Mouse (Mus musculus): ENCODE results near the gene Kcnb1.

Kcnb1 gene

DNA sequence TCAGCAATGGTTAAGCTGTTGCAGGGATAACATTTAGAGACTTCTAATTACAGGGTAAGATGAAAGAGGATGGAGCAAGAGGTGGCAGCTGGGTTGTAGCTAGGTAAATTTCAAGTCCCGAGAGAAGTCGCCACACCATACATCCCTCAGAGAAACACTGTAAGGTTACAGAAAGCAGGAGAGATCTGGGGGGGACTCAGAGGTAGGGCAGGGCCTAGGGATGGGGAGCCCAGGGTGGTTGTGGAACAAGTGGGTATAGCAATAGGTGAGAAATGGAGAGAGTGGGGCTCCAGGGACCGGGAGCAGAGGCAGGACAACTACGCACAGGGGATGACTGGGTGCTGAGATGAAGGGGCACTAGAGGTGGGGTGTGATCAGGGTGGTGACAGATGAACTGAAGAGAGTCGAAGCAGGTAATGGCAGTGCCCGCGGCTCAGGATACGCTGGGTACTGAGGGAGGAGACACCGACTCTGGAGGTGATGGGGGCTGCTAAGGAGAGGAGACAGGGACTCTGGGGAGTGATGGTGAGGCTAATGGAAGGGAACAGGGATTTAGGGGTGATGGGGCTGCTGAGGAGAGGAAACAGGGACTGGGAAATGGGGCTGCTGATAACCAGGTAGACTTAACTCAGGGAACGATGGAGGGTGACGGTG, 128.4 kb downstream of the Kcnb1 start:
- in situ Hi-C loops (cut with MboI) = no loop called here

DNA sequence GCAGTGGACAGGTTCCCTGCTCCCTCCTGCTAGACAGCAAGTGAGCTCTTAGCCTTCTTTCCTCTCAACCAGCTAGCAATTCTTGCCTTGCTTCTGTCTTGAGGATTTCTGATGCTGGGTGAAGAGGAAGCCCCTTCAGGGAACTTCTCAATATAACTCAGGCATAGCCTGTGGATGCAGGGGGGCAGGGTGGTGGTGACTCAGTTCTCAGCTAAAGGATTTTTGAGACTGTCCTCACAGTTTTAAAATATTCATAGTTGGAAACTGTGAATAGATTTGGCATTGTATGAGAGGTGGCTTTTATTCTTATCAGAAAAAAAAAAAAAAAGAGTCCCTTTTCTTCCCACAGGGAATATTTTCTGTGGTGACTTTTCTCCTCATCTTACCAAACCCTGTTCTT, 129.2 kb downstream of the Kcnb1 start:
- in situ Hi-C loops (cut with MboI) = no loop called here

- in situ Hi-C loops (cut with MboI) = no loop called here
Measured at GRCm38 (mm10) chr2:167060360-167060759, 129.6 kb downstream of the Kcnb1 start.

- in situ Hi-C loops (cut with MboI) = no loop called here
Measured at GRCm38 (mm10) chr2:167059960-167060359, 130.0 kb downstream of the Kcnb1 start.

DNA sequence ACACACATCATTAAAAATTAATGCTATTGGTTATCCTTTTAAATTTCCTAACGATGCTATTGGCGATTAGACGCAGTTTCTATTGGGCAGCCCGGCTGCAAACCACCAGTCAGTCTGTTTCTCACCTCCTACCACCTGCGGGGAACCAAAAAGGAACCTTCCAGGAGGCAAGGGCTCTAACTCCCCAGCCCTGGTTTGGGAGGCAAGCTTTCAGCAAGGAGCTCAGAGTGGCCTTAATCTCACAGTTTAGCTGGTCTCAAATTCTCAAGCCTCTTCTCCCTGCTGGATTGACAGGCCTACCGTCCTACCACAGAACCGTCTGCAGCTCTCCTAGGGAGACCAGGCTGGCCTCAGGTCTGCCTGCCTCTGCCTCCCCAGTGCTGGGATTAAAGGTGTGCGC, 130.4 kb downstream of the Kcnb1 start:
- in situ Hi-C loops (cut with MboI) = no loop called here

DNA sequence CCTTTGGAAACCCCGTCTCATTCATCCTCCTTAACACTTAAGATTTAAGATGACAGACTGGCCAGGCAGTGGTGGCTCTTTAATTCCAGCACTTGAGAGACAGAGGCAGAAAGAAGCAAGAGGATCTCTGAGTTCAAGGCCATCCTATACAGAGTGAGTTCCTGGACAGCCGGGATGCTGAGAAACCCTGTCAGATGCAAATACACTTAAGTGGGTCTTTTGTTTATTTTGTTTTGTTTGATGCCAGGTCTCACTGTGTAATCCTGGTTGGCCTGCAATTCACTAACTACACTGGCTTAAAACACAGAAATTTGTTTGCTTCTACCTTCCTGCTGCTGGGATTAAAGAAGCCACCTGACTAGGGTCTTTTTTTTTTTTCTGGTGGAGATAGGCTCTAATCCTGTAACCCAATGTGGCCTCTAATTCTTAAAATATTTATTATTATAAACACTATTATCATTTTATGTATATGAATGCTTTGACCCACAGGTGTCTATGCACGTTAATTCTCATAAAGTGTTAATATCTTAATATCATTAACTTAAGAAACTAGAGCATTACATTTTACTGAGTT, 131.1 kb downstream of the Kcnb1 start:
- in situ Hi-C loops (cut with MboI) = no loop called here

DNA sequence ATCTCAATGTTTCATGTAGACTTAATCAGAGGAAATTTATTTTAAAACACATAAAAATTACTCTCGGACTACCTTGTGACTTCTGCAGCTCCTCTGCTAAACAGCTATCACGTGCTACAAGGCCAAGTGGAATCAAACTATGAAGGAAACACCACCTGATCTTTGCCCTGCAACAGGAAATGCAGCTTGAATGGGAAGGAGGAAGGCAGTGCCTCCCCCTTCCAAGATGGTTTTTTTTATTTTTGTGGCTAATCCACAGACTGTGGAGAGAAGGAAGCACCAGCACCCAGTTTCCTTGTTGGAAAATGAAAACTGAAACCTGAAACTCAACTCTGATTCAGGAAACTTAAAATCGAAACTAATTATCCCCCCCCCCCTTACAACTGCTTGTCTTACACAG, 131.8 kb downstream of the Kcnb1 start:
- in situ Hi-C loops (cut with MboI) = no loop called here

GRCm38 (mm10) chr2:167056942-167057323, 133.0 kb downstream of the Kcnb1 start:
- in situ Hi-C loops (cut with MboI) = no loop called here

DNA sequence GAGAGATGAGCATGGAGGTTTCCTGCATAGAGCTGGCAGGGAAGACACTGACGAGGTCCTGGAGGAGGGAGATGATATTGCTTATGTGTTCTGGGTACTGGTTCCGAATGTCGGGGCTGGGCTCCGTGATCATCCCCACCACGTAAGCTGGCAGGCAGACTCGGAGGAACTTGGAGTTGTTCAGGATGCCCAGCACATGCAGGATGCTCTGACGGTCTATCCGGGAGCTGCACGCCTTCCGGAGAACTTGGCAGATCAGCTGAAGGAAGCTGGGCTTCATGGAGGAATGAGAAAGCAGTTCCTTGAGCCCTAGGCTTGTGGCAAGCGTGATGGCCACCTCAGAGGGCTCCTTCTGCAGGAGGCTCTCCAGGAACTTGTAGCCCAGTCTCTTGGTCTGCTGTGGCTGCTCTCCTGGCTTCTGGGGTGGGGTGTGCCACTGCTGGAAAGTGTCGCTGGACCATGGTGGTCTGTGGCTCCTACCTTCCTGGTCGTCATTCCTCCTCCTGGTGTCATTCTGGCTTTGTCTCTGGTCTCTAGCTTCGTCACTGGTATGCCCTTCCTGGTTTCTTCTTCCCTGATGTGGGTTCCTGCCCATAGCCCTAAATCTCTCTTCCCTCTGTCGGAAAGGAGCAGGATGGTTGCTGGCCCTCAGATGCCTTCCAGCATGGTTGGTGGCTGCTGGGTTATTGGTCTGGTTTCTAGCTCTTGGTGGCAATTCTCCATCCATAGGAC, 133.6 kb downstream of the Kcnb1 start:
- in situ Hi-C loops (cut with MboI) = no loop called here

DNA sequence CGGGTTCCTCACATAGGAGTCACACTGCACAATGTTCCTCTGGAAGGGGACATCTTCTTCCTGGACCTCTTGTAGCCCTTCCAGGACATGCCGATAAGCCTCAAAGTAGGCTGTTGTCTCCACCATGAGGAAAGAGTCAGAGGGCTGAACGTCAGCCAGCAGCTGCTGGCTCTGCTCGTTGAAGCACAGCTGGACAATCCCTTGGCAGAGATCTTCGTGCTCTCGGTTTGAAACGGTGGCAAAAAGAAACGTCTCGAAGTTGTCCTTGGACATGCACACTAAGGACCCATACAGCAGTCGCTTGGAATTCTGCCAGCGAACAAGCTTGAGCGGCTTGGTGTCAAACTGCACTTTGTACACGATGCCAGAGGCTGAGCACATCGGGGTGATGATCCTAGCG, 134.6 kb downstream of the Kcnb1 start:
- in situ Hi-C loops (cut with MboI) = no loop called here

DNA sequence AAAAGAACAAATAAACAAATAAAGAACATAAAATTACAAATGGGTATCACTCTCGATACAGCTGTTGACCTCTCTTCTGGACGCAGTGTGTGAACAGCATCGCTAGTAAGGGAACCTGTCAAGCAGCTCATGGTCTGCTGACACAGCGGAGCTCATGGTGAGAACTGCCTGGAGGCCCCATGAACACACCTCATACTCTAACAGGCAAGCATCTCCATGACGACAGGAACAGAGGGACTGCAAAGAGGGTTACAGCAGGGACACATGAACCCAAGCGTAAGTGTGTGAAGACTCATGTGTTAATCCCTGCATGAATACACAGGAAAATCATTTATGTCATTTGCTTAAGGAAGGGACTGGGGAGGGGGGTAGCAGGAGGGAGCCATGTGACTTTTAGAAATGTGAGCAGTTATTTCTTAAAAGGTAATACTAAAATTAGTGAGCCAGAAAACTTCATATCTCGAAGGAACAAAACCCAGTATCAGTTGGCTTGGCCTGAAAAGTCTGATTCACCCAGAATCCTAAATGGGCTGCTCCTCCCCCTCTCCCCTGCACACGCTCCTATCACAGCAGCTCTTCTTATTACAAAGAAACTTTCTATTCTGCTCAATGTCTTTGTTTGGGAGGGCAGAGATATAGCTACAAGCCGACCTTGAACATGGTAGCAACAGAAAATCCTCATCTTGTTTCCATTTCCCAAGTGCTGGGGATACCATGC, 136.7 kb downstream of the Kcnb1 start:
- in situ Hi-C loops (cut with MboI) = no loop called here

GRCm38 (mm10) chr2:167048698-167049358, 141.1 kb downstream of the Kcnb1 start:
- in situ Hi-C loops (cut with MboI) = no loop called here

- in situ Hi-C loops (cut with MboI) = no loop called here
Measured at GRCm38 (mm10) chr2:167048223-167048622, 141.7 kb downstream of the Kcnb1 start.

Data from mature B cell (primary cell).